Mouse (Mus musculus) lung, embryonic 14.5 days (tissue): Measurements from ENCODE around the gene Fkbp3. TPM values are rescaled to one million over a fixed set of nuclear protein-coding genes. Genes with fewer than 3 reads are reported as not detected.
A peak's percentile ranks its signal among the peaks of the same experiment; 100 is the strongest.

ENCODE experiments used
- ATAC-seq: fragments of 200-750 bp; cut with Nextera tagmentation; 2 replicates; pipeline ENCODE4 v1.8.0; 2017; ENCODE audit warnings: mild to moderate bottlenecking, moderate TSS enrichment, moderate library complexity; ENCODE audit not compliant: insufficient read depth
- DNase-seq: peaks from one replicate; pipeline ENCODE4 v3.0.0-alpha.2; 2015
- H3K27ac ChIP-seq: fragments of 300-500 bp; sonication (generic); 2 replicates; pipeline ENCODE4 v1.5.1; 2014; ENCODE audit warnings: low read depth, mild to moderate bottlenecking, moderate library complexity
- H3K27me3 ChIP-seq: fragments of 300-500 bp; sonication (generic); 2 replicates; pipeline ENCODE4 v1.6.1; 2014; ENCODE audit warnings: low read length, control low read depth; ENCODE audit not compliant: insufficient read depth
- H3K36me3 ChIP-seq: fragments of 300-500 bp; sonication (generic); 2 replicates; pipeline ENCODE4 v1.6.1; 2014; ENCODE audit warnings: control low read depth; ENCODE audit not compliant: insufficient read depth
- H3K4me1 ChIP-seq: fragments of 300-500 bp; sonication (generic); 2 replicates; pipeline ENCODE4 v1.6.1; 2014; ENCODE audit warnings: antibody characterized with exemption, control low read depth; ENCODE audit not compliant: insufficient read depth
- H3K4me2 ChIP-seq: fragments of 300-500 bp; sonication (generic); 2 replicates; pipeline ENCODE4 v1.6.1; 2014; ENCODE audit warnings: mild to moderate bottlenecking
- H3K4me3 ChIP-seq: fragments of 300-500 bp; sonication (generic); 2 replicates; pipeline ENCODE4 v1.5.1; 2014; ENCODE audit warnings: low read depth, low read length
- H3K9ac ChIP-seq: fragments of 300-500 bp; sonication (generic); 2 replicates; pipeline ENCODE4 v1.6.1; 2014
- H3K9me3 ChIP-seq: fragments of 300-500 bp; sonication (generic); 2 replicates; pipeline ENCODE4 v1.6.1; 2016; ENCODE audit warnings: low read depth, low read length, control low read depth
- CTCF ChIP-seq: IDR thresholded peaks from 2 replicates; pipeline ENCODE4 v1.5.1; 2016; ENCODE audit warnings: antibody characterized with exemption, low read depth
- WGBS: fragments of 180-500 bp; shearing (Covaris S2); extraction: QIAGEN DNeasy Blood & Tissue Kit; methylation state at CpG from one replicate; pipeline ENCODE4 v1.1.7; 2014; 5-methylcytosine and 5-hydroxymethylcytosine counted together
- polyA plus RNA-seq: library from polyadenylated mRNA; unstranded; fragments of >200 nt; fragmentation: Nextera tagmentation; extraction: Ambion mirVana; gene quantifications from 2 replicates; pipeline ENCODE4 v1.2.1, GENCODE M21; 2014

Gene Fkbp3
- polyA plus RNA-seq, 1 experiment from 2014 or later: 408 TPM

DNA sequence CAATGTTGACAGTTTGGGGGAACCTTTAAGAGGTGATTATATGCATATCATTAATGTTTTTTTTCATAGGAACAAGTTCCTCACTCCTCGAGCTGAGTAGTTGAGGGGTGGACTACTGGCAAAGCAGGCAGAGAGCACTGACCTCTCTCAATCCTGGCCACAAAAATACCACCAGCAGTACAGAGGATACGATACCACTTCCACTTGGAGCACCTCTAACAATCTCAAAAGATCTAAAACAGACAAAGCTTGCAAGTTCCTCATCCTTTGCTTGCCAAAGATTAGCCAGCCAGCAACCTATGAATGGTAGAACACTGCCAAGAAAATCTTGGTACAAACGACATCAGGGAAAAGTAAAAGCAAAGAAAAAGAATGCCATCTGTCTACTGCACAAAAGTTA lies 7.6 kb downstream of the Fkbp3 start:
- H3K4me1 ChIP-seq: no peaks in the 10 kb centered on the region
- H3K27ac ChIP-seq: no peak overlapping the region
- H3K36me3 ChIP-seq: peaks cover 63% of the 10 kb centered on the region
- no peaks in the 10 kb centered on the region for H3K9me3 ChIP-seq
- DNase-seq (no peak), ATAC-seq (no peak)
- no peak overlapping the region for H3K9ac ChIP-seq
- no peaks in the 10 kb centered on the region for H3K27me3 ChIP-seq
- 61% methylated on average over 3 of the region's 3 CpGs for WGBS
- H3K4me3 ChIP-seq: no peak overlapping the region
- TF ChIP-seq CTCF: no peak
- no peak overlapping the region for H3K4me2 ChIP-seq

DNA sequence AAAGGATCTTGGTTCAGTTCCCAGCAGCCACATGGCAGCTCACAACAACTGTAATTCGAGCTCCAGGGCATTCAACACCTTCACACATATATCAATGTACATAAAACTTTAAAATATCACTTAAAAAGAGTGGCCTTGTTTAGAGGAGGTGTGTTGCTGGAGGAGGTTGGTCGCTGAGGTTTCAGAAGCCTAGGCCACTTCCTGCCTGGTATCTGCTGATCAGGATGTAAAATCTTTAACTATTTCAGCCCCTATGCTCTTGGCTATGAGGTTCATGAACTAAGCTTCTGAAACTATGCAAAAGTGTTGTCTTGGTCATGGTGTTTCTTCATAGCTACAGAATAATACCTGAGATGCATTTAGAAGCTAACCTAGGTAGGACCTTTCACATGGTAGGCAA lies 8.6 kb downstream of the Fkbp3 start:
- Histone ChIP-seq H3K27ac (no peak overlapping the region), H3K9me3 (no peaks in the 10 kb centered on the region), H3K9ac (no peak overlapping the region), H3K4me3 (no peak overlapping the region), H3K27me3 (no peaks in the 10 kb centered on the region), H3K36me3 (peaks cover 69% of the 10 kb centered on the region), H3K4me1 (no peaks in the 10 kb centered on the region), H3K4me2 (no peak overlapping the region)
- 64% methylated on average over 2 of the region's 2 CpGs for WGBS
- DNase-seq (no peak), ATAC-seq (no peak)
- no peak for TF ChIP-seq CTCF

DNA sequence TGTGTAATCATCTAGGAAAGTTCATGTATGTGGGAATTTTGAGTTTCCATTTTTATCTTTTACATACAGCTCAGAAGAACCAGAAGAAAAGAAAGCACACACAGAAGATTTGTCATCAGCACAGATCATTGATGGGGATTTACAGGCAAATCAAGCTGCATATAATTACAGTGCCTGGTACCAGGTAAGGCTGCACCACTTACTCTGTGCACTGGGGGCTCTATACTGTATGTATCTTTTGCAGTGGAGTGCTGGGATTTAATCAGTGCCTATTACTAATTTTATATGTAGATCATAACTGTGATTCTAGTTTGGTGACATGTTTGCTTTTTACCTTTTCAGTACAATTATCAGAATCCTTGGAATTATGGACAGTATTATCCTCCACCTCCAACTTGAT lies 12.7 kb downstream of the Fkbp3 start:
- Histone ChIP-seq H3K4me3 (no peak overlapping the region), H3K27ac (no peak overlapping the region), H3K9ac (no peak overlapping the region), H3K27me3 (no peaks in the 10 kb centered on the region), H3K9me3 (no peaks in the 10 kb centered on the region), H3K36me3 (peaks cover 69% of the 10 kb centered on the region), H3K4me1 (no peaks in the 10 kb centered on the region), H3K4me2 (no peak overlapping the region)
- TF ChIP-seq CTCF: no peak
- no peak for ATAC-seq
- DNase-seq: no peak

DNA sequence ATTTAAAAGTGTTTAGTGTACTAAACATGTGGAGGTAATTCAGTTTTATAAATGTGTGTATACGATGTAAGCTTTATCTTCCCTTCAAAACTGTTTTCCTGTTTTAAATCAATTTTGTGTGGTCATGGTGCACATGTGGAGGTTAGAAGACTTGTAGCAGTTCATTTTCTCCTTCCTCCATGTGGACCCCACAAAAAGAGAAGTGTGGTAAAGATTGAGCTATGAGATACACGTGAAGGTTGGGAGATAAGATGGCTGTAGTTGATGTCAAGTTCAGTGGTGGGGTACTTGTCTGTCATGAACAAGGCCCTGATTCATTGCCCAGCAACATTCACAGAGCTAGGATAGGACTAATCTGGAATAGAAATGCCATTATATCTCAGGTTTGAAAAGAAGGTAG lies 15.6 kb downstream of the Fkbp3 start:
- no peak for ATAC-seq
- 64% methylated on average over 2 of the region's 2 CpGs for WGBS
- Histone ChIP-seq H3K36me3 (peaks cover 70% of the 10 kb centered on the region), H3K9ac (no peak overlapping the region), H3K4me1 (no peaks in the 10 kb centered on the region), H3K4me2 (no peak overlapping the region), H3K9me3 (no peaks in the 10 kb centered on the region), H3K27me3 (no peaks in the 10 kb centered on the region), H3K27ac (no peak overlapping the region), H3K4me3 (no peak overlapping the region)
- DNase-seq: no peak
- no peak for TF ChIP-seq CTCF

DNA sequence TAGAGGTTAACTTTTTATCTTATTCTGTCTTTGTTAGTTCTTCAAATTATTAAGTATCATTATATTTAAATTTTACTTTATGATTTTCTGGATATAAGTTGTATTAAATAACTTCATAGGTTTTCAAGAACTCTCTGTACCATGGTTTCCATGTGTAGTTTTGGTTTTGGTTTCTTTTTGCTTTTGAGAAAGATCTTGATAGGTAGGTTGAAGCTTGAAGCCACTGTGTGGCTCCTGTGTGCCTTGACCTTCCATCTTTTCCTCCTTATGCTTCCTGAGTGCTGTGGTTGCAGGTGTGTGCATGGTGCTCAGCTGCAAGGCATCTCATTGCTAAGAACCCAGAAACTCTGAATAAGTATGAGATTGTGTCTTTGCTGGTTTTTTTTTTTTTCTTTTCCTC lies 25.0 kb downstream of the Fkbp3 start:
- no peaks in the 10 kb centered on the region for H3K4me1 ChIP-seq
- no peak overlapping the region for H3K4me2 ChIP-seq
- H3K27me3 ChIP-seq: no peaks in the 10 kb centered on the region
- H3K4me3 ChIP-seq: no peak overlapping the region
- no peak for DNase-seq
- no peak for ATAC-seq
- no peak overlapping the region for H3K9ac ChIP-seq
- H3K27ac ChIP-seq: no peak overlapping the region
- peaks cover 63% of the 10 kb centered on the region for H3K36me3 ChIP-seq
- H3K9me3 ChIP-seq: no peaks in the 10 kb centered on the region
- TF ChIP-seq CTCF: no peak

DNA sequence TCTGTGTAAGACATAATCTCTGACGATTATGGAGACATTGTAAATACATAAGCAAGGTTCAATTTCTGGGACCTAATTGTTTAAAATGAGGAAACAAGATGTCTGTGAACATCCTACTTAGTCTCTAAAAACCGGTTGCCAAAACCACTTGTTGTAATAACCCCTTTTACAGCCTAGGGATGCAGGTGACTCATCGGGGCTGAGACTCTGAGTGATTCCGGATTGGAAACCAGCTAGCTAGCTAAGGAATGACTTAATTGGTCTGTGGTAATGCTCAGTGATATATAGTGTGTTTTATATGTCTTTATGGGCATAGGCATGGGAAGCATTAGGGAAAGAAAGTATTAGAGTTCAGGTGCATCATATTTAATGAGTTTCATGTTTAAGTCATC lies 36.3 kb downstream of the Fkbp3 start:
- ATAC-seq (no peak), DNase-seq (peak; percentile 18)
- H3K9ac ChIP-seq: peak overlapping the region; percentile 95
- no peak overlapping the region for H3K27ac ChIP-seq
- 36% methylated on average over 4 of the region's 4 CpGs for WGBS
- no peaks in the 10 kb centered on the region for H3K9me3 ChIP-seq
- peaks cover 6% of the 10 kb centered on the region; the same call in 1 of the 2 replicates for H3K36me3 ChIP-seq
- H3K4me1 ChIP-seq: peaks cover 6% of the 10 kb centered on the region
- H3K4me3 ChIP-seq: peak overlapping the region; percentile 97
- H3K4me2 ChIP-seq: peak overlapping the region; percentile 77
- no peak for TF ChIP-seq CTCF
- H3K27me3 ChIP-seq: no peaks in the 10 kb centered on the region

DNA sequence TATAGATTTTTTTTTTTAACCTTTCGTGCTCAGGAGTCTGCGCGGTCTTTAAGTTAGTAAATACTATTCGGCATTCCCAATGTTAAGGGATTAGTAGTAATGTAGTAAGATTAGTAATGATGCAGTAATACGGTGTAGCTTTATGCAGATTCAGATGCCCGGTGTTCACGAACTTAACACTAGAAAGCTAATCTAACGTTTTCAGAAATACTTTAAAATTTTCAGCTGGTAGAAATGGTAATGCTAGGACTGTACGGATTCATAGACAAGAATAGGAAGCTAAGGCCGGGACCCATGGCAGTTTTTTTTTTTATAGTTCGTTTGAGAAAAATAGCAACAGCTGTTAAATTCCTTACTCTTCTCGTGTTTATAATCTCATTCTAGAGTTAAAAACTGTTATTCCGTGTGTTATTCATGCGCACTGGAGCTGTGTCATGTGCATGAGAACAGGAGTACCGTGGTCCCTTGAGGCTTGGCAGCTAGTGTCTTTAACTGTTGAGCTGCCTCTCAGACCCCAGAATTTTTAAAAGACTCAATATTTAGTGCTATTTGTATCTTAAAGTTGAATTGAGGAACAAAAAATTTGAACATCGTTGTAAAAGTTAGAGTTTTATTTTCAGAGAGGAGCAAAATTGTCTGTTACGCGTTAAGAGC lies 36.8 kb downstream of the Fkbp3 start:
- 13% methylated on average over 18 of the region's 18 CpGs for WGBS
- DNase-seq (peak; percentile 19), ATAC-seq (0 out of 2 replicates have a peak, but pooled peaks have one; percentile 2)
- Histone ChIP-seq H3K4me2 (peak overlapping the region; percentile 77), H3K27me3 (no peaks in the 10 kb centered on the region), H3K36me3 (0 out of 2 replicates have a peak, but pooled peaks cover under 1% of the 10 kb centered on the region), H3K9me3 (no peaks in the 10 kb centered on the region), H3K4me1 (peaks cover 6% of the 10 kb centered on the region), H3K27ac (no peak overlapping the region), H3K4me3 (peak overlapping the region; percentile 97), H3K9ac (peak overlapping the region; percentile 95)
- no peak for TF ChIP-seq CTCF
